Mouse (Mus musculus) liver, embryonic 15.5 days (tissue): ENCODE data around the gene Apol11a. TPM values are rescaled to one million over a fixed set of nuclear protein-coding genes. Genes with fewer than 3 reads are reported as not detected.

Experiments
- ATAC-seq: fragments of 200-750 bp; cut with Nextera tagmentation; 2 replicates; pipeline ENCODE4 v1.8.0; 2017; ENCODE audit warnings: moderate number of reproducible peaks, mild to moderate bottlenecking, moderate library complexity; ENCODE audit not compliant: insufficient read depth
- H3K27ac ChIP-seq: fragments of 300-500 bp; sonication (generic); replicated peaks from 2 replicates; pipeline ENCODE4 v1.5.1; 2015; ENCODE audit warnings: mild to moderate bottlenecking, inconsistent platforms
- H3K27me3 ChIP-seq: fragments of 300-500 bp; sonication (generic); 2 replicates; pipeline ENCODE4 v1.6.1; 2015; ENCODE audit warnings: mild to moderate bottlenecking, inconsistent platforms
- H3K36me3 ChIP-seq: fragments of 300-500 bp; sonication (generic); replicated peaks from 2 replicates; pipeline ENCODE4 v1.6.1; 2015; ENCODE audit warnings: moderate library complexity, mild to moderate bottlenecking, inconsistent platforms
- H3K4me1 ChIP-seq: fragments of 300-500 bp; sonication (generic); replicated peaks from 2 replicates; pipeline ENCODE4 v1.6.1; 2015; ENCODE audit warnings: inconsistent platforms
- H3K4me2 ChIP-seq: fragments of 300-500 bp; sonication (generic); 2 replicates; pipeline ENCODE4 v1.6.1; 2015; ENCODE audit warnings: moderate library complexity, mild to moderate bottlenecking, inconsistent platforms
- H3K4me3 ChIP-seq: fragments of 300-500 bp; sonication (generic); replicated peaks from 2 replicates; pipeline ENCODE4 v1.5.1; 2015; ENCODE audit warnings: mild to moderate bottlenecking, inconsistent platforms
- H3K9ac ChIP-seq: fragments of 300-500 bp; sonication (generic); 2 replicates; pipeline ENCODE4 v1.6.1; 2015; ENCODE audit warnings: moderate library complexity, mild to moderate bottlenecking, inconsistent platforms
- H3K9me3 ChIP-seq: fragments of 300-500 bp; sonication (generic); replicated peaks from 2 replicates; pipeline ENCODE4 v1.6.1; 2016; ENCODE audit warnings: inconsistent platforms
- polyA plus RNA-seq: library from polyadenylated mRNA; unstranded; fragments of >200 nt; fragmentation: Nextera tagmentation; extraction: Ambion mirVana; gene quantifications from 2 replicates; pipeline ENCODE4 v1.2.1, GENCODE M21; 2015

Gene Apol11a
- polyA plus RNA-seq, 1 experiment from 2014 or later, result 0.24 TPM

DNA sequence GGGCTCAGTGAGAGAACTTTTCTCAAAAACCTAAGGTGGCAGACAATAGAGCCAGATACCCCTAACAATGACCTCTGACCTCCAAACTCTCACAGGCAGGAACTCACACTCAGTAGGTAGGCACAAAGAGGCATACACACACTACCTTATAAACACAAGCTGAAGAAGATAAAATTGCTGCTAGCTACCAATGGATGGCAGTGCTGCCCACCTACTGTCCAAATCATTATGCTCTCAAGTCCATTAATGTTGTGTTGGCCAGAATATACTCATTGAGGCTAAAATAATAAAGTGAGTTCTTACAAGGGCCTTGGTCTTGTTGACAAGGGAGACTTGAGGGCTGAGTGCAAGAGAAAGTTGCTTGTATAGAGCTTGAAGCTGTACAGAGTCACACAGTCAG, 55.1 kb downstream of the Apol11a start:
- no peaks in the 10 kb centered on the region for H3K36me3 ChIP-seq
- no peak for ATAC-seq
- no peak overlapping the region for H3K4me3 ChIP-seq
- no peak overlapping the region for H3K9ac ChIP-seq
- H3K27ac ChIP-seq, result no peak overlapping the region
- no peaks in the 10 kb centered on the region for H3K4me1 ChIP-seq
- H3K9me3 ChIP-seq, result no peaks in the 10 kb centered on the region
- H3K4me2 ChIP-seq, result no peak overlapping the region
- H3K27me3 ChIP-seq, result no peaks in the 10 kb centered on the region

Other genes starting within 250 kb of the Apol11a start
- 9.8 and 10.8 TPM in 2 replicates for gene Rbfox2, start 201.3 kb upstream of the Apol11a start, polyA plus RNA-seq
- gene Apol7a, start 109.2 kb upstream of the Apol11a start, polyA plus RNA-seq, result 1.8 and 2.6 TPM in 2 replicates
- gene Apol9a, start 97.1 kb upstream of the Apol11a start, polyA plus RNA-seq, result 0.07 TPM in 1 of 2 replicates, not detected in the other
- not detected in 2 replicates for gene Apol7b, start 60.8 kb upstream of the Apol11a start, polyA plus RNA-seq
- not detected in 2 replicates for gene Apol10a, start 31.2 kb upstream of the Apol11a start, polyA plus RNA-seq
- not detected in 2 replicates for gene Apol7c, start 25.0 kb downstream of the Apol11a start, polyA plus RNA-seq
- not detected in 2 replicates for gene 1700025B11Rik, start 53.6 kb downstream of the Apol11a start, polyA plus RNA-seq
- gene Apol10b, start 87.9 kb downstream of the Apol11a start, polyA plus RNA-seq, result not detected in 2 replicates
- gene Gm36245, start 91.0 kb downstream of the Apol11a start, polyA plus RNA-seq, result not detected in 2 replicates
- 7.3 and 7.6 TPM in 2 replicates for gene Apol11b, start 135.0 kb downstream of the Apol11a start, polyA plus RNA-seq
- gene Apol7e, start 190.6 kb downstream of the Apol11a start, polyA plus RNA-seq, result 0.03 TPM in 1 of 2 replicates, not detected in the other
- 0.12 TPM in 1 of 2 replicates, not detected in the other for gene Apol9b, start 220.8 kb downstream of the Apol11a start, polyA plus RNA-seq
- 27.0 and 28.5 TPM in 2 replicates for gene Apol8, start 248.7 kb downstream of the Apol11a start, polyA plus RNA-seq